Mouse (Mus musculus): Measurements from ENCODE around the gene Wdr78. TPM values are rescaled to one million over a fixed set of nuclear protein-coding genes. Genes with fewer than 3 reads are reported as not detected.

Gene Wdr78
- polyA plus RNA-seq, 1 experiment from 2014 or later = 4.4 TPM

DNA sequence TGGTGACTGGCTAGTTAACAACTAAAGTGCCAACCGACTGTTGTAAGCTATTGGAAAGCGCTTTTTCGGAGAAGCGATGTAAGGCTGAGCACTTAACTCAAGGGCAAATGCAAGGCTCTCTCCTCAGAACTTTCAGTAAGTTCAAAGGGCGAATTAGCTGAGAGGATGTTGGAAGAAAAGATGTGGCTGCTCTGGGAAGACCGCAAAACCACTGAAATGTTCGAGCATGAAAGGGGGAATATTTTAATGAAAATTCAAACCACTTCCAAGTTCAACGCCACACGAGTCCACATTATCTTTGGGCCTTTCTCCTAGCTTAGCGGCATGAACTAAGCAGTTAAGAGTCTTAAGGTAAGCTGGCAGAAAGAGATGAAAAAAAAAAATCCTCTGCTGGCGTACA, 953 bp downstream of the Wdr78 start:
- peaks cover 26% of the 10 kb centered on the region for H3K36me3 ChIP-seq
- peak overlapping the region; percentile 85 for H3K4me3 ChIP-seq
- H3K4me1 ChIP-seq = peaks cover 20% of the 10 kb centered on the region
- H3K27me3 ChIP-seq (ENCODE audit: low read depth, poor library complexity, severe bottlenecking) = no peaks in the 10 kb centered on the region
- peak overlapping the region; percentile 97 for H3K27ac ChIP-seq
- DNase-seq (ENCODE audit: low spot score) = no peak
- H3K9me3 ChIP-seq (replicated peaks) = no peaks in the 10 kb centered on the region
- WGBS = 11% methylated on average over 11 of the region's 11 CpGs

- Histone ChIP-seq H3K4me1 (peaks cover 20% of the 10 kb centered on the region), H3K27ac (peak overlapping the region; percentile 97; the same call in 1 of the 2 replicates), H3K27me3 (ENCODE audit: low read depth, poor library complexity, severe bottlenecking) (no peaks in the 10 kb centered on the region), H3K4me3 (peak overlapping the region; percentile 85), H3K36me3 (peaks cover 30% of the 10 kb centered on the region), H3K9me3 (replicated peaks) (no peaks in the 10 kb centered on the region)
- no peak for DNase-seq (ENCODE audit: low spot score)
- WGBS = 59% methylated on average over 7 of the region's 7 CpGs
Observed at GRCm38 (mm10) chr4:103112651-103113050, 1.7 kb downstream of the Wdr78 start.

- H3K4me1 ChIP-seq = no peaks in the 10 kb centered on the region
- 89% methylated on average over 5 of the region's 5 CpGs for WGBS
- no peak overlapping the region for H3K4me3 ChIP-seq
- no peaks in the 10 kb centered on the region for H3K9me3 ChIP-seq (replicated peaks)
- no peaks in the 10 kb centered on the region for H3K27me3 ChIP-seq (ENCODE audit: low read depth, poor library complexity, severe bottlenecking)
- no peak overlapping the region for H3K27ac ChIP-seq
- H3K36me3 ChIP-seq = no peaks in the 10 kb centered on the region
- no peak for DNase-seq (ENCODE audit: low spot score)
Observed at GRCm38 (mm10) chr4:103098532-103098931, 15.8 kb downstream of the Wdr78 start.

DNA sequence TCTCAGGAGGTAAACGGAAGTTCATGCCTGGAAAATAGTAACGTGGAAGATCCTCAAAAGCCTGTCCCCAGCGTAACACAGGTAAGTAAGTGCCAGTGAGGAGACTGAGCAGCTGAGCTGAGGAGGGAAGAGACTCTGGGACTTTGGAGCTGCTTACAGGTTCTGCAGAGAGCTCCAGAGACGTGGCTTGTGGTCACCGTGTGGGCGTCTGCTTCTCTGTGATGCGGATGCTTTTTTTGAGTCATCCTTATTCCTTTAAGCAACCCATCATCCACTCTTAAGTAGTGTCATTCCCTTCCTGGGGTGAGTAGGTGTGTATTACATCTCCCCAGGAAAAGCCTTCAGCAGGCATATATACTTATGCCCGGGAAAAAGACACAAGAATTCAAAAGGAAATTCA, 18.4 kb downstream of the Wdr78 start:
- WGBS = 86% methylated on average over 8 of the region's 8 CpGs
- Histone ChIP-seq H3K27ac (no peak overlapping the region), H3K4me1 (no peaks in the 10 kb centered on the region), H3K27me3 (ENCODE audit: low read depth, poor library complexity, severe bottlenecking) (no peaks in the 10 kb centered on the region), H3K9me3 (replicated peaks) (no peaks in the 10 kb centered on the region), H3K36me3 (no peaks in the 10 kb centered on the region), H3K4me3 (no peak overlapping the region)
- DNase-seq (ENCODE audit: low spot score) = no peak

GRCm38 (mm10) chr4:103085237-103085636, 29.1 kb downstream of the Wdr78 start:
- no peaks in the 10 kb centered on the region for H3K9me3 ChIP-seq (replicated peaks)
- no peaks in the 10 kb centered on the region for H3K36me3 ChIP-seq
- no peaks in the 10 kb centered on the region for H3K4me1 ChIP-seq
- no peak overlapping the region for H3K27ac ChIP-seq
- no peak overlapping the region for H3K4me3 ChIP-seq
- no peaks in the 10 kb centered on the region for H3K27me3 ChIP-seq (ENCODE audit: low read depth, poor library complexity, severe bottlenecking)
- DNase-seq (ENCODE audit: low spot score) = no peak
- WGBS = 91% methylated on average over 5 of the region's 5 CpGs

GRCm38 (mm10) chr4:103070631-103071030, 43.7 kb downstream of the Wdr78 start:
- no peak overlapping the region for H3K4me3 ChIP-seq
- H3K27me3 ChIP-seq (ENCODE audit: low read depth, poor library complexity, severe bottlenecking) = no peaks in the 10 kb centered on the region
- DNase-seq (ENCODE audit: low spot score) = no peak
- H3K9me3 ChIP-seq (replicated peaks) = no peaks in the 10 kb centered on the region
- 71% methylated on average over 3 of the region's 3 CpGs for WGBS
- H3K36me3 ChIP-seq = no peaks in the 10 kb centered on the region
- H3K4me1 ChIP-seq = no peaks in the 10 kb centered on the region
- no peak overlapping the region for H3K27ac ChIP-seq

GRCm38 (mm10) chr4:103067906-103068655, 46.3 kb downstream of the Wdr78 start:
- no peak for DNase-seq (ENCODE audit: low spot score)
- Histone ChIP-seq H3K9me3 (replicated peaks) (no peaks in the 10 kb centered on the region), H3K27me3 (ENCODE audit: low read depth, poor library complexity, severe bottlenecking) (no peaks in the 10 kb centered on the region), H3K27ac (no peak overlapping the region), H3K36me3 (no peaks in the 10 kb centered on the region), H3K4me1 (no peaks in the 10 kb centered on the region), H3K4me3 (no peak overlapping the region)
- 81% methylated on average over 6 of the region's 6 CpGs for WGBS

GRCm38 (mm10) chr4:103064976-103065375, 49.4 kb downstream of the Wdr78 start:
- Histone ChIP-seq H3K9me3 (replicated peaks) (no peaks in the 10 kb centered on the region), H3K4me1 (no peaks in the 10 kb centered on the region), H3K27me3 (ENCODE audit: low read depth, poor library complexity, severe bottlenecking) (no peaks in the 10 kb centered on the region), H3K4me3 (no peak overlapping the region), H3K36me3 (no peaks in the 10 kb centered on the region), H3K27ac (no peak overlapping the region)
- WGBS = 82% methylated on average over 5 of the region's 5 CpGs
- DNase-seq (ENCODE audit: low spot score) = no peak

DNA sequence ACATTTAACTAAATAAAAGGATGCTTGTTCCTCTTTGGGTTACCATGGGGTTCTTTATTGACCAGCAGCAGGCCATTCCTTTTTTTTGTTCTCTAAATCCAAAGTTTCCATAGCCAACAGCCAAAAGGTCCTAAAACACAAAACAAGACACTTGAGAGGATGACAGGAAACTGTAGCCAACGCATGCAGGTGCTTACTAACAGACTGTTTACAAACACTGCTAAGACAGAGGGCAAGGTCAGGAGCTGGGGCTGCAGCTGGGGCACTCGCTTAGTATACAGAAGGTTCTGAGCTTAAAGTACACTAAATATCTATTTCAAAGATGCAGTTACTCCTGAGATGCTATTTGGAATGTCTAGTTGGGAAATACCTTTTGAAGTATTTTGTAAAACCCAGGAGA, 49.9 kb downstream of the Wdr78 start:
- H3K4me1 ChIP-seq = no peaks in the 10 kb centered on the region
- H3K4me3 ChIP-seq = no peak overlapping the region
- H3K27me3 ChIP-seq (ENCODE audit: low read depth, poor library complexity, severe bottlenecking) = no peaks in the 10 kb centered on the region
- H3K36me3 ChIP-seq = no peaks in the 10 kb centered on the region
- no peaks in the 10 kb centered on the region for H3K9me3 ChIP-seq (replicated peaks)
- no peak for DNase-seq (ENCODE audit: low spot score)
- no peak overlapping the region for H3K27ac ChIP-seq
- 58% methylated on average over 2 of the region's 2 CpGs for WGBS

- H3K27me3 ChIP-seq (ENCODE audit: low read depth, poor library complexity, severe bottlenecking) = no peaks in the 10 kb centered on the region
- H3K27ac ChIP-seq = no peak overlapping the region
- H3K36me3 ChIP-seq = no peaks in the 10 kb centered on the region
- no peak for DNase-seq (ENCODE audit: low spot score)
- 91% methylated on average over 5 of the region's 5 CpGs for WGBS
- H3K4me3 ChIP-seq = no peak overlapping the region
- H3K4me1 ChIP-seq = no peaks in the 10 kb centered on the region
- H3K9me3 ChIP-seq (replicated peaks) = no peaks in the 10 kb centered on the region
Observed at GRCm38 (mm10) chr4:103056909-103057308, 57.4 kb downstream of the Wdr78 start.

DNA sequence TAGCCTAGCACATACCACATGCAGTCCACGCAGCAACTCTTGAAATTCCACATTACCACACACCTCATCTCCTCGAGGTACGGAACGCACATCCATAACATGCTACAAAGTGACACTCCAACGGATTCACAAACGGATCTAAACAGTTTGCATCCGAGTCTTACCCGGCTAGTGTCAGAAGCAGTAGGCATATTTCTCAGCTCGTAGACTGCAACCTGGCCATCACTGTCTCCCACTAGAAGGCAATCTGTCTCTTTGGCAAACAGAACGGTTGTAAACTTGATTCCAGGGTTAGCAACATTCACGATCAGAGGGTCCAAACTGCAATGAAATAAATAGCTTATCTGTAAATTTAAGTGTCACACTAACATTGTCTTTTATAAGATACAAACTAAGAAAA, 66.3 kb downstream of the Wdr78 start:
- Histone ChIP-seq H3K9me3 (replicated peaks) (no peaks in the 10 kb centered on the region), H3K4me3 (no peak overlapping the region), H3K4me1 (no peaks in the 10 kb centered on the region), H3K27me3 (ENCODE audit: low read depth, poor library complexity, severe bottlenecking) (no peaks in the 10 kb centered on the region), H3K27ac (no peak overlapping the region), H3K36me3 (no peaks in the 10 kb centered on the region)
- 85% methylated on average over 11 of the region's 11 CpGs for WGBS
- no peak for DNase-seq (ENCODE audit: low spot score)

- Histone ChIP-seq H3K4me3 (no peak overlapping the region), H3K4me1 (peaks cover 18% of the 10 kb centered on the region), H3K36me3 (no peaks in the 10 kb centered on the region), H3K27ac (no peak overlapping the region), H3K9me3 (replicated peaks) (no peaks in the 10 kb centered on the region), H3K27me3 (ENCODE audit: low read depth, poor library complexity, severe bottlenecking) (no peaks in the 10 kb centered on the region)
- WGBS = 95% methylated on average over 11 of the region's 11 CpGs
- no peak for DNase-seq (ENCODE audit: low spot score)
Observed at GRCm38 (mm10) chr4:103042997-103043396, 71.4 kb downstream of the Wdr78 start.

DNA sequence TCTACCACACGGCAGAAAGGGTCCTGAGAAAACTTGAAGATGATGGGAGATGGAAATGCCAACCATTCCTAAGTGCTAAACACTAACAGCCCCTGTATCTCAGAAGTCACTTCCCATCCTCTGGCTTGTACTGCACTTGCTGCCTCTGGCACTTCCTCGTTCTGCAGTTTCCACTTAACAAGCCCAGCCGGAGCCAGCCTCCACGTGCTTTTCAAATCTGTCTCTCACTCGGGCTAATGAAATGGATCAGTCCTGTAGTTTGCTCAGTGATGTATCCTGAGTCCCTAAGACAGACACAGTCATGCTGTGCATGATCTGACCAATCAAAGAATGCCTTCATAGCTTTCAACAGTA, 74.5 kb downstream of the Wdr78 start:
- Histone ChIP-seq H3K9me3 (replicated peaks) (no peaks in the 10 kb centered on the region), H3K36me3 (no peaks in the 10 kb centered on the region), H3K4me1 (peaks cover 29% of the 10 kb centered on the region), H3K27me3 (ENCODE audit: low read depth, poor library complexity, severe bottlenecking) (no peaks in the 10 kb centered on the region), H3K27ac (no peak overlapping the region), H3K4me3 (no peak overlapping the region)
- 49% methylated on average over 5 of the region's 5 CpGs for WGBS
- DNase-seq (ENCODE audit: low spot score) = no peak

Measured in limb, embryonic 10.5 days (tissue).